Mouse (Mus musculus) heart, embryonic 15.5 days (tissue): Measurements from ENCODE around the gene Rtn4rl1. TPM values are rescaled to one million over a fixed set of nuclear protein-coding genes. Genes with fewer than 3 reads are reported as not detected.

Source experiments
- ATAC-seq: fragments of 200-750 bp; cut with Nextera tagmentation; replicated peaks from 2 replicates; pipeline ENCODE4 v1.8.0; 2017; ENCODE audit warnings: low read depth, moderate TSS enrichment; ENCODE audit not compliant: insufficient number of reproducible peaks, insufficient read depth, low FRiP score
- H3K27ac ChIP-seq: fragments of 300-500 bp; sonication (generic); 2 replicates; pipeline ENCODE4 v1.5.1; 2015; ENCODE audit warnings: mild to moderate bottlenecking, inconsistent platforms
- H3K27me3 ChIP-seq: fragments of 300-500 bp; sonication (generic); 2 replicates; pipeline ENCODE4 v1.6.1; 2015; ENCODE audit warnings: inconsistent platforms
- H3K36me3 ChIP-seq: fragments of 300-500 bp; sonication (generic); 2 replicates; pipeline ENCODE4 v1.6.1; 2015; ENCODE audit warnings: mild to moderate bottlenecking, inconsistent platforms
- H3K4me1 ChIP-seq: fragments of 300-500 bp; sonication (generic); replicated peaks from 2 replicates; pipeline ENCODE4 v1.6.1; 2015; ENCODE audit warnings: inconsistent platforms
- H3K4me2 ChIP-seq: fragments of 300-500 bp; sonication (generic); 2 replicates; pipeline ENCODE4 v1.6.1; 2015; ENCODE audit warnings: inconsistent platforms, mild to moderate bottlenecking, moderate library complexity
- H3K4me3 ChIP-seq: fragments of 300-500 bp; sonication (generic); 2 replicates; pipeline ENCODE4 v1.5.1; 2015; ENCODE audit warnings: mild to moderate bottlenecking, inconsistent platforms
- H3K9ac ChIP-seq: fragments of 300-500 bp; sonication (generic); 2 replicates; pipeline ENCODE4 v1.6.1; 2015; ENCODE audit warnings: mild to moderate bottlenecking, inconsistent platforms
- H3K9me3 ChIP-seq: fragments of 300-500 bp; sonication (generic); replicated peaks from 2 replicates; pipeline ENCODE4 v1.6.1; 2016; ENCODE audit warnings: inconsistent platforms
- WGBS: fragments of 180-500 bp; shearing (Covaris S2); methylation state at CpG from one replicate; pipeline ENCODE4 v1.1.7; 2015; ENCODE audit warnings: mixed read lengths; 5-methylcytosine and 5-hydroxymethylcytosine counted together
- polyA plus RNA-seq: library from polyadenylated mRNA; unstranded; fragments of >200 nt; fragmentation: Nextera tagmentation; extraction: Ambion mirVana; gene quantifications from 2 replicates; pipeline ENCODE4 v1.2.1, GENCODE M21; 2015

Rtn4rl1 gene
- polyA plus RNA-seq, 1 experiment from 2014 or later: 12.4 TPM

DNA sequence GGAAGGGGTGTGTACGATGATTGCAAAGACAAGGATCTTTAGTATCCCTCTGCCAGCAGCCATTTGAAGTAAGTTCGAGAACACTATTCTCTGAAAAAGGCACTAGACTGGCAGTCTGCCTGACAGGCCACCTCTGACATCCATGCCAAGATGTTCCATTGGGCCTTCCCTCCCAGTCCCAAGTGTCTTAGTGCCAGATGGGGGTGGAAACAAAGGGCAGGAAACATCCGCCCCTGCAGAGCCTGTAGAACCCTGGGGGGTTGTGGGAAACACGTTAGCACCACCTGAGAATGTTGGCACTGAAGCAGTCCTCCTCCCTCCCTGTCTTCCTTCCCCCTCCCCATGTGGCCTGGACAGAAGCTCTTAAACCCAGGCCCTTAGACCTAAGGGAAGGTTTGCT lies 36.5 kb upstream of the Rtn4rl1 start:
- peaks cover 47% of the 10 kb centered on the region for H3K4me1 ChIP-seq
- peak overlapping the region; percentile 64 for H3K27ac ChIP-seq
- 53% methylated on average over 4 of the region's 4 CpGs for WGBS

DNA sequence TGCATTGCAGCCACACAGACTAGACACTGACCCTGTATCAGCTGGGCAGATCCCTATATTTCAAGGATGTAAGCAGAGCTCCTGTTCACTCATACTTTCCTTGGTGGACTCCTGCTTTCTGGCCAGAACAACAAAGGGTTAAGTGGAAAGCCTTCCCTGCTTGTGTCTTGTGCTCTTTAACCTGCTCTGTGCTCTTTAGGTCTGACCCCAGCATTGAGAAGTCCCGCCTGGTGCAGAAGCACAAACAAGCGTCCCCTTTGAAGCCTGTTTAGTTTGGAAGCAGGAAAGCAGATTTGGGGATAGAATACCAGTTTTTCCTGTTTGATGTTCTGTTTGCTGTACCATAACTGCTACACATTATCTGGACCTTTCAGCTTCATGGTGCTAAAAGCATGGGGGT lies 35.7 kb upstream of the Rtn4rl1 start:
- peaks cover 19% of the 10 kb centered on the region; the same call in 1 of the 2 replicates for H3K36me3 ChIP-seq
- WGBS: 67% methylated on average over 2 of the region's 2 CpGs
- peaks cover 42% of the 10 kb centered on the region for H3K4me1 ChIP-seq
- H3K4me3 ChIP-seq: no peak overlapping the region
- no peak overlapping the region for H3K9ac ChIP-seq
- no peaks in the 10 kb centered on the region for H3K9me3 ChIP-seq
- H3K4me2 ChIP-seq: no peak overlapping the region
- 0 out of 2 replicates have a peak overlapping the region, but pooled peaks have one; percentile 8 for H3K27ac ChIP-seq
- no peaks in the 10 kb centered on the region for H3K27me3 ChIP-seq
- no peak for ATAC-seq

More for the DNA sequence above, 36.5 kb upstream of the Rtn4rl1 start:
- H3K4me2 ChIP-seq: no peak overlapping the region
- no peak overlapping the region for H3K9ac ChIP-seq
- H3K4me3 ChIP-seq: no peak overlapping the region
- H3K36me3 ChIP-seq: peaks cover 16% of the 10 kb centered on the region; the same call in 1 of the 2 replicates
- ATAC-seq: no peak
- no peaks in the 10 kb centered on the region for H3K9me3 ChIP-seq
- H3K27me3 ChIP-seq: no peaks in the 10 kb centered on the region

DNA sequence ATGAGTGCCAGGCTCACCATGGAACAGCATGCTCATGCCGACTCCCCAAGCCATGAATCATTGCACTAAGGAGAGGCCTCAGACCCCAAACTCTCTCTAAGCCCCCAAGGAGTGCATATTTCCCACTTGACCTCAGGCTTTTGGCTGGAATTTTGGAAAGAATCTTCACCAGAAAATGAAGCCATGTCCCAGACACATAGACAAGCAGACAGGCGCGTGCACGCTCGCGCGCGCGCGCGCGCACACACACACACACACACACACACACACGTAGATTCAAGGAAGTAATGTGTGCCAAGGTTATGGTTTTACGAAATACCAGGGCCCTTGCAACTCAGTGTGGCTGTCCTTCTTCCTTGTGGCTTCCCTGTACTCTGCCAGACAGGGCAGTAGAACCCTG lies 35.2 kb upstream of the Rtn4rl1 start:
- Histone ChIP-seq H3K9me3 (no peaks in the 10 kb centered on the region), H3K4me2 (no peak overlapping the region), H3K36me3 (peaks cover 23% of the 10 kb centered on the region; the same call in 1 of the 2 replicates), H3K9ac (no peak overlapping the region), H3K4me3 (no peak overlapping the region), H3K27me3 (no peaks in the 10 kb centered on the region), H3K4me1 (peaks cover 42% of the 10 kb centered on the region), H3K27ac (peak overlapping the region; percentile 33; the same call in 1 of the 2 replicates)
- WGBS: 90% methylated on average over 14 of the region's 14 CpGs
- no peak for ATAC-seq

DNA sequence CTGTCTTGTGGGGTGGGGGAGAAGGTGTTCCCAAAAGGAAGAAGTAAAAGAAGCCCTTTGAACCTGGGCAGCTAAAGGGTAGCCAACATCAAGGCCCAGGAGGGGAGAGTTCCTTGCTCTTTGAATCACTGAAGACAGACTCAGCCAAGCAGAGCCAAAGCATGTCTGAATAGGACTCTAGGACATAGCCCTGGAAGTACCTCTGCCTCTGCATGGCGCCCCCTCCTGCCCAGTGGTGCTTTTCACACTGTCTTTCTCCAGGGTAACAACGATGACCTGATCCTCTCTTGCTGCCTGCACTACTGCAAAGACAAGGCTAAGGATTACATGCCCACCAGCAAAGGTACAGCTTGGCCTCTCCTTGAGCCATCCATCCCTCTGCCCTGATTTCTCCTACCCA lies 34.0 kb upstream of the Rtn4rl1 start:
- Histone ChIP-seq H3K9ac (no peak overlapping the region), H3K4me3 (no peak overlapping the region), H3K4me1 (peaks cover 40% of the 10 kb centered on the region), H3K9me3 (no peaks in the 10 kb centered on the region), H3K36me3 (peaks cover 34% of the 10 kb centered on the region; the same call in 1 of the 2 replicates), H3K27ac (peak overlapping the region; percentile 33; the same call in 1 of the 2 replicates), H3K4me2 (no peak overlapping the region), H3K27me3 (peaks cover 3% of the 10 kb centered on the region)
- WGBS: 53% methylated on average over 2 of the region's 2 CpGs
- no peak for ATAC-seq

DNA sequence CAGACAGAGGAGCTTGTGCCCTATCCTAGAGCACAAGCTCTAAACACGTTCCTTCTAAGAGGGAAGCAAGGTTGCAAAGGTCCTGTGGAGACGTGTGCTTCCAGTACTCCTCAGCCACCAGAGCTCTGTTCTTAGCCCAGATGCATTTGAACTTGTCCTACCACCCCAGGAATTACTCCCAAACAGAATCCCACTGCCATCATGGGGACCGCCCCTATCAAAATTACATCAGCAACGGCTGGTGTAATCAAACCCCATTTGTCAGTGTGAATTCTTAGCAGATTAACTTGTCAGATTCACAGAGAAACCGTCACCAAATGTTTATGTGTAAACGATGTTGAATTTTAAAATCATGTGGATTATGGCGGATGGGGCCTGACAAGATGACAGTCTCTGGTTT lies 32.6 kb upstream of the Rtn4rl1 start:
- H3K4me1 ChIP-seq: peaks cover 52% of the 10 kb centered on the region
- H3K4me2 ChIP-seq: no peak overlapping the region
- H3K27ac ChIP-seq: peak overlapping the region; percentile 89
- ATAC-seq: no peak
- no peaks in the 10 kb centered on the region for H3K9me3 ChIP-seq
- H3K9ac ChIP-seq: no peak overlapping the region
- no peak overlapping the region for H3K4me3 ChIP-seq
- peaks cover 35% of the 10 kb centered on the region; the same call in 1 of the 2 replicates for H3K36me3 ChIP-seq
- peaks cover 17% of the 10 kb centered on the region for H3K27me3 ChIP-seq
- 69% methylated on average over 7 of the region's 7 CpGs for WGBS

DNA sequence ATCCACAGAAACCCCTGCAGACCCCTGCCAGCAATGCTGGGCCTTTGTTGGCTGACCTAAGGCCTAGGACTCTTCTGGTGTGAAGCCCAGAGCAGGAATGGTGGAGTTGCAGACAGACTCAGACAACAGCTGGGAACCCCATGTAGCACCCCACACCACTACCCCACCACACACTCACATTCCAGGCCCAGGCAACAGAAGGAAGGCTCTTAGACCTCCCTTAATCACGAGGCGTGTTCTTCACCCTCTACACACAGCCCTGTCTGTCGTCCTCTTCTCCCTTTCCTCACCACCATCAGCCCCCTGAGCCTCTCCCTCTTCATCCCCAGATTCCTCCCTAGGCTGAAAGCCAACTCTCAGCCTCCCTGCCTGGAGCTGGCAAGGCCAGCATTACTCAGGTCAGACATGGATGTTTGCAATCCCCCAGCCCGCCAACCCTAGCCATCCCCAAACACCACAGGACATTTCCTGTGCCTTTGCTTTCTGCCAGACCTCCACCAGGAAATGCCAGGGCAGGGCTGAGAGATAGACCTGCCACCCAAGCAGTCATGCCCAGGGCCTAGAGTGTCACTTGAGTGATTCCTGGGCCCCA lies 32.1 kb upstream of the Rtn4rl1 start:
- Histone ChIP-seq H3K9me3 (no peaks in the 10 kb centered on the region), H3K27me3 (peaks cover 22% of the 10 kb centered on the region), H3K4me3 (no peak overlapping the region), H3K27ac (peak overlapping the region; percentile 89), H3K9ac (peak overlapping the region; percentile 4; the same call in 1 of the 2 replicates), H3K4me1 (peaks cover 52% of the 10 kb centered on the region), H3K36me3 (peaks cover 35% of the 10 kb centered on the region; the same call in 1 of the 2 replicates), H3K4me2 (no peak overlapping the region)
- no peak; the same call in 1 of the 2 replicates for ATAC-seq
- 33% methylated on average over 4 of the region's 4 CpGs for WGBS

DNA sequence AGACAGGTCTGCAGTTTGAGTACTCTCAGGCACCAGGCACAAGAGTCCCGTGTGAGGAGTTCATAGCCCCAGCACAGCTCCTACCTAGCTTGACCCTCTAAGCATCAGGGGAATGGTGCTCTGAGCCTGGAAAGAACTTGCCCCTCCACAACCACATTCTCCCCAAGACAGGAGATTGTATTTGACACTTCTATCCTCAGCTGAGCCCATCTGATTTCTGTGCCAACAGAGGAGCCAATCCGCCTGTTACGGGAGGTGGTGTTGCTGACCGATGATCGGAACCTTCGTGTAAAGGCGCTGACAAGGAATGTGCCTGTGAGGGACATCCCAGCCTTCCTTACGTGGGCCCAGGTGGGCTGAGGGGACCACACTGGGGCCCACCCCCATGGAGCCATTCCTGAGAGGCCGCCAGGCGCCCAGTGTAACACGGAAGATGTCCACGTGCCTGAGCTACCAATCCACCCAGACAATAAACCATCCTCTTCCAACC lies 30.9 kb upstream of the Rtn4rl1 start:
- H3K36me3 ChIP-seq: peaks cover 35% of the 10 kb centered on the region; the same call in 1 of the 2 replicates
- H3K4me2 ChIP-seq: no peak overlapping the region
- peaks cover 32% of the 10 kb centered on the region for H3K27me3 ChIP-seq
- no peak overlapping the region for H3K9ac ChIP-seq
- H3K27ac ChIP-seq: peak overlapping the region; percentile 89
- peaks cover 52% of the 10 kb centered on the region for H3K4me1 ChIP-seq
- 81% methylated on average over 12 of the region's 12 CpGs for WGBS
- H3K9me3 ChIP-seq: no peaks in the 10 kb centered on the region
- no peak overlapping the region for H3K4me3 ChIP-seq
- no peak for ATAC-seq

DNA sequence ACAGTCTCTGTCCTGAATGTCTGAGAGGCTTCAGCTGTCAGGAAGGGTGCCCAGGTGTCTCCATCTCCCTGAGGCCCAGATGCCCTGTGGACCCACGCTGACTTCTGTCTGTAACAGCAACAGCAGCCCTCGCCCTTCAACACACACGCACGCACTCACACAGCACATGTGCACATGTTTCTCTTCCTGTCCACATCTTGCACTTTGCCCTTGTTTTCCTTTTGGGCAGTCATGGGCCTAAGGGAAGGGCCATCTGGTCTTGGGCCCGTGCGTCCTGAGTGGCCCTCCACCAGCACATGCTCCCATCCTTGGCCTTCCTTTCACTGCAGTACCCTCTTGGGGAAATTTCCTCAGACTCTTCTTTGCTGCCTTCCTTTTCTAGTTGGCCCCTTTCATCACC lies 30.2 kb upstream of the Rtn4rl1 start:
- no peak for ATAC-seq
- Histone ChIP-seq H3K4me2 (peak overlapping the region; percentile 99; the same call in 1 of the 2 replicates), H3K4me3 (peak overlapping the region; percentile 1; the same call in 1 of the 2 replicates), H3K4me1 (peaks cover 58% of the 10 kb centered on the region), H3K9ac (no peak overlapping the region), H3K27ac (peak overlapping the region; percentile 89; the same call in 1 of the 2 replicates), H3K9me3 (no peaks in the 10 kb centered on the region), H3K36me3 (peaks cover 35% of the 10 kb centered on the region; the same call in 1 of the 2 replicates), H3K27me3 (peaks cover 39% of the 10 kb centered on the region)
- WGBS: 71% methylated on average over 6 of the region's 6 CpGs

DNA sequence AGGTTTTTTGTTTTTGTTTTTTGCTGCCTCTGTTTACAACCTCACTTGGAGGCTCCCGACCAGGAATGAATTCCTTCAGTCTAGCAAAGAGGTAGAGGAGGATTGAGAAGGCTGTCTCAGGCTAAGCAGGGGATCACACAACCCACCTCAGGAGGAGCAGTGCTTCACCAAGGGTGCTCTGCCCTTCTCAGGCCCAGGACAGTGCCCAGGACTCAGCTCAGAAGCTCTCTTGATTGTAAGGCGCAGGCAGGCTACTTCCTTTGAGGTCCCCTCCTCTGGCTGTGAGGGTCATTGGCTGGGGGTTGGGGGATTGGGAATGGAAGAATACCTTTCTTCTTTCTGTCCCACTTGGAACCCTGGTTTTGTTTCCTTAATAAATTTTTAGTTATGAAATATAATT lies 29.5 kb upstream of the Rtn4rl1 start:
- Histone ChIP-seq H3K36me3 (peaks cover 35% of the 10 kb centered on the region; the same call in 1 of the 2 replicates), H3K9ac (peak overlapping the region; percentile 76; the same call in 1 of the 2 replicates), H3K4me3 (peak overlapping the region; percentile 79; the same call in 1 of the 2 replicates), H3K9me3 (no peaks in the 10 kb centered on the region), H3K4me2 (peak overlapping the region; percentile 99), H3K27me3 (peaks cover 45% of the 10 kb centered on the region), H3K27ac (peak overlapping the region; percentile 89; the same call in 1 of the 2 replicates), H3K4me1 (peaks cover 59% of the 10 kb centered on the region)
- 65% methylated on average over 2 of the region's 2 CpGs for WGBS
- no peak for ATAC-seq

DNA sequence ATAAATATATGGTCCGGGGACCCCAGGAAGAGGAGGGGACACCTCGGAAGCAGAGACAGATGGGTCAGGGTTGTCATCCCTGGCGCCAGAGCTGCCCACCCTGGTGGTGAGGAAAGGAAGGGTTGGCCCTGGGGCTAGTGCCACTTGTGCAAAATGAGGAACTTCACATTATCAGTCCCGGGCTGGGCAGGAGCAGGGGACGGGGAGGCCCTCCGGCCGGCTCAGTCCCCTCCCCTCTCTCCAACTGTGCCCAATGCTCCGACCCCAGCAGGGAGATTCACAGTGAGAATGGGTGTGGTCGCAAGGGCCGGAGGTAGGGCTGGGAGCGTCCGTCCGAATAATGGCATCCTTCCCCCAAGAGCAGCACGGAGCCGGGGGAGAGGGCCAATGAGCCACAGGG lies 28.8 kb upstream of the Rtn4rl1 start:
- Histone ChIP-seq H3K4me2 (peak overlapping the region; percentile 99), H3K9me3 (no peaks in the 10 kb centered on the region), H3K27ac (peak overlapping the region; percentile 89; the same call in 1 of the 2 replicates), H3K4me1 (peaks cover 66% of the 10 kb centered on the region), H3K9ac (peak overlapping the region; percentile 76), H3K4me3 (peak overlapping the region; percentile 79), H3K36me3 (peaks cover 30% of the 10 kb centered on the region; the same call in 1 of the 2 replicates), H3K27me3 (peaks cover 51% of the 10 kb centered on the region)
- WGBS: 18% methylated on average over 15 of the region's 15 CpGs
- ATAC-seq: no peak

DNA sequence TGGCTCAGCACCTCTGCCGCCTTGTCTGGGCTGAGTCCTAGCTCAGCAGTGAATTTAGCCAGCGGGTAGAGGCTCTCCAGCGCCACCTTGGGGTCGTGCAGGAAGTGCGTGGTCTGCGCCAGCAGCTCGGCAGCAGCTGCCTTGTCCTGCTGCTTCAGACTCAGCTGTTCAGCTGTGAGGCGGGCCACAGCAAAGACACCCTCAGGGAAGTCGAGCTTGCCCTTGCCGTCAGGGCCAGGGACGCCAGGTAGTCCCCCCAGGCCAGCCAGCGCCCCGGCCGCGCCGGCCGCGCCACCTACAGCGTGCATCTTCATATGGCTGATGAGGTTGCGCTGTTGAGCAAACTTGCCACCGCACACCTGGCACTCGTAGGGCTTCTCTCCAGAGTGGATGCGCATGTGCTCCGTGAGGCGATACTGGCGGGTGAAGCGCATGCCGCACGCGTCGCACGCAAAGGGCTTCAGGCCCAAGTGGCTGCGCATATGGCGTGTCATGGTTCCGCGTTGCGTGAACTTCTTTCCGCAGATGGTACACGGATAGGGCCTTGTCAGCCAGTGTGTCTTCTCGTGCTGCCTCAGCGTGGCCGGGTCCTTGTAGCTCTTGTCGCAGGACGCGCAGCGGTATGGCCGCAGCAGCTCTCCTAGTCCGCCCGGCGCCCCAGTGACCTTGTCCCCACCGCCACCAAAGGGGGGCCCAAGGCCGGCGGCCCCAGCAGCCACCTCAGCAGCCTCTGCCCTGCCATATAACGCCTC lies 28.0 kb upstream of the Rtn4rl1 start:
- H3K27ac ChIP-seq: peak overlapping the region; percentile 89
- H3K27me3 ChIP-seq: peaks cover 59% of the 10 kb centered on the region
- no peak for ATAC-seq

More for the DNA sequence above, 28.0 kb upstream of the Rtn4rl1 start:
- H3K4me2 ChIP-seq: peak overlapping the region; percentile 99
- H3K4me1 ChIP-seq: peaks cover 74% of the 10 kb centered on the region
- H3K36me3 ChIP-seq: peaks cover 26% of the 10 kb centered on the region; the same call in 1 of the 2 replicates
- H3K4me3 ChIP-seq: peak overlapping the region; percentile 79
- whole genome bisulfite sequencing: 14% methylated on average over 54 of the region's 54 CpGs
- no peaks in the 10 kb centered on the region for H3K9me3 ChIP-seq
- peak overlapping the region; percentile 76 for H3K9ac ChIP-seq
